Mouse (Mus musculus): ENCODE results near the gene Fsd1. TPM values are rescaled to one million over a fixed set of nuclear protein-coding genes. Genes with fewer than 3 reads are reported as not detected.
A peak's percentile ranks its signal among the peaks of the same experiment; 100 is the strongest.
"Not testable (repeated sequence)": the region's sequence is repeated elsewhere in the genome, so short reads cannot be mapped to it uniquely, and the experiment has no call there.

Gene Fsd1
- not detected in 2 replicates for total RNA-seq (2017)

GRCm38 (mm10) chr17:55986030-55986961 lies at the start of gene Fsd1:
Gene Fsd1 (plus strand): TSS chr17:55986509.
- no peak for ATAC-seq (ENCODE audit: extremely low read depth, insufficient number of reproducible peaks, low FRiP score, poor library complexity, severe bottlenecking)

- not testable (repeated sequence) for ATAC-seq (ENCODE audit: extremely low read depth, insufficient number of reproducible peaks, low FRiP score, poor library complexity, severe bottlenecking)
Observed at GRCm38 (mm10) chr17:55944387-55944865, 41.9 kb upstream of the Fsd1 start.

DNA sequence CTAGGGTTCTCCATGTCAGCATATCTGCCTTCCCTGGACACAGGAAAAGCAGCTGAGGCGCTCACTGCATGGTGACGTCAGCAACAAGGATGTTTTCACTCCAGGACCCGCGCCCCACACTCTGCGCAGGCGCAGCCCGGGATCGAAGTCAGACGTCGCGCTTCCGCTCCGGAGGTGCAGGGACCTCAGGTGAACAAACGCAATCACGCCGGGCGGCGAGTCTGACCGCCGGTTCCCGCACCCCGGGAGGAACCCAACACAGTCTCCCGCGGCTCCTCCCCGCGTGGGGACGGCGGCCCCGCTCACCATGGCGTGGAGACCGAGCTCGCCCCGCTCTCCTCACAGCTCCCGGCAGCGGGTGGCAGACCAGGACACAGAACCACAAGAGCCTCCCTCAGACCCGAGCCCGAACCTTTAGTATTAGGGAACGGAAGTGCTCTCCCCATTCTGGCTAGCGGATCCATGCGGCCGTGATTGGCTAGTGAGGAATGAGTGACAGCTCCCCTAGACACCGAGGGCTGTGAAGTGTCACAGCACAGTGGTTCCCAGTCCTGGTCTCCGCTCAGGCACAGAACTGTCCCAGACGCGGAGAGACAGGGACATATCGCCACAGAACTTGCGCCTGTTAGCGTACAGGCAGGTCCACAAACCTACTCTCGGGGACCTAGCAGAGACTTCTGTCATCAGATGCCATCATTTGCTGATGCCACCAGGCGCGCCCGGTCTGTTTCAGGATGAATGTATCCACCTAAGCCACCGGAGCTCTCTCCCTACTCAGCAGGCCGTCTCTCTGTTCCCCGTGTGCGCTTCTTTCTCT lies 41.2 kb upstream of the Fsd1 start:
- ATAC-seq (ENCODE audit: extremely low read depth, insufficient number of reproducible peaks, low FRiP score, poor library complexity, severe bottlenecking) = peak; percentile 97

DNA sequence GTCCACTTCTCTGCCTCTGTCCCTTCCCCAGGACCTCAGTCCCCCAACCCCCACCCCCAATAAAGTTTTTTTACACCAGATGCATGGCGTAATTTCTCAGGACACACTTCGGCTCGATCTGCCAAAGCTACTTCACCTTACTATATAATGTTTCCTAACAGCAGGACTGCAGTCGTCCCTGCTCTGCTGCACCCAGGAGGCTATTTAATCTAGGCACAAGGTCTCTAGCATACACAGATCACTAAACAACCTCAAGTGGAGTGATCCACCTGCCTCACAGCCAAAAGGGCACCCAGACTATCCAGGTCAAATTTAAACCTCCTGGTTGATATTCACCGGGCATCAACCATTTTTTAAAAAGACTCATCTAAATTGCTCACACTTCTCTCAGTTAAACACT lies 40.6 kb upstream of the Fsd1 start:
- ATAC-seq (ENCODE audit: extremely low read depth, insufficient number of reproducible peaks, low FRiP score, poor library complexity, severe bottlenecking) = no peak

DNA sequence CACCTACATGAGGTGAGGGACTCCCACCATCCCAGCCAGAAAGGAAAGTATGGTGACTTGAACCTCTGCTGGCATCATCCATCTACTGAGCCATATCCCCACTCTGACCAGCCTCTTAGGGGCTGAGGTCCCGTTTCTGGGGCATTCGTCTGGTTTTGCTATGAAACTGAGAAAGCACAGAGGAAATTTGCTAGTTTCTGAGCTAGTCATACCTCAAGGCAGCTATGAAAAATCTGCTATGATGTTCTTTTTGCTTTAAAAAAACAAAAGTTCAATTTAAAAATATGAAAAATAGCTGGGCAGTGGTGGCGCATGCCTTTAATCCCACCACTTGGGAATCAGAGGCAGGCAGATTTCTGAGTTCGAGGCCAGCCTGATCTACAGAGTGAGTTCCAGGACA lies 37.7 kb upstream of the Fsd1 start:
- ATAC-seq (ENCODE audit: extremely low read depth, insufficient number of reproducible peaks, low FRiP score, poor library complexity, severe bottlenecking) = no peak

DNA sequence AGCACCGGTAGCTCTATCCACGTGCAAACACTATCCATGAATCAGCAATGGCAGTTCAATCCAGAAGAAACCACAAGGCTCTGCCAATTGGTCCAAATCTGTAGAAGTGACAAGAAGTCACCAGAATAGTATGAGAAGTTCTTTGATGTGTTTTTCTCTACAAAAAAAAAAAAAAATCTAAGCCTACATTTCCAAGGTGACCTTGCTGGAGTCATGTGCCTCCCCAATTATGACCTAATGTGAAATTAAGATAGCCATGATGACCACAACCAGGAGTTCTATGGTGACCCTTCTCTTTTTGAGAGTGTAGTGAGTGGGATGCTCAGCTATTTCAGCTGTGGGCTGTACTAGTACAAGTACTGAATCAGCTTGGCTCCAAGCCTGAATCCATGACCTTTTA lies 36.9 kb upstream of the Fsd1 start, which contains the start of gene Zfp119b:
TSS of gene Zfp119b (minus strand) at position 101 of the 400 bp plus-strand sequence.
- no peak for ATAC-seq (ENCODE audit: extremely low read depth, insufficient number of reproducible peaks, low FRiP score, poor library complexity, severe bottlenecking)

DNA sequence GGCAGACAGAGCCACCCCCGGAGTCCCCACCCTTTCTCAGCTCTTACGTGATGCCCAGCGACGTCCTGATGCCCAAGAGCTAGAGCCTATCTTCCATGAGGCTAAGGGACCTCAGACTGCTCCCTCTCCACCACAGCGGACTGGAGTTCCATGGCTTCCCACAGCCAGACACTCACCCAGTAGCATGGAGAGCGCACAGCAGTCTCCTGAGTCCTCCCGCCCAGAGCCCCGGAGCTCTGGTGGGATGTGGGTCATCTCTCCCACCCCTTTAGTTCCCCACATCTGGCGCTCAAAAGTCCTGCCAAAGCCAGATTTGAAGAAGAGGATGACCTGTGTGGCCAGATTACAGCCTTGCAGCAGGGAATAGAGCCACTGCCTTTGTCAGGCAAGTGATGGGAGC lies 35.7 kb upstream of the Fsd1 start:
- no peak for ATAC-seq (ENCODE audit: extremely low read depth, insufficient number of reproducible peaks, low FRiP score, poor library complexity, severe bottlenecking)

- ATAC-seq (ENCODE audit: extremely low read depth, insufficient number of reproducible peaks, low FRiP score, poor library complexity, severe bottlenecking) = no peak
Observed at GRCm38 (mm10) chr17:55952041-55952440, 34.3 kb upstream of the Fsd1 start.

GRCm38 (mm10) chr17:55952447-55953027 lies 33.8 kb upstream of the Fsd1 start, which contains the start of gene Ebi3:
Gene Ebi3 (plus strand): TSS chr17:55952640.
- ATAC-seq (ENCODE audit: extremely low read depth, insufficient number of reproducible peaks, low FRiP score, poor library complexity, severe bottlenecking) = peak; percentile 68

DNA sequence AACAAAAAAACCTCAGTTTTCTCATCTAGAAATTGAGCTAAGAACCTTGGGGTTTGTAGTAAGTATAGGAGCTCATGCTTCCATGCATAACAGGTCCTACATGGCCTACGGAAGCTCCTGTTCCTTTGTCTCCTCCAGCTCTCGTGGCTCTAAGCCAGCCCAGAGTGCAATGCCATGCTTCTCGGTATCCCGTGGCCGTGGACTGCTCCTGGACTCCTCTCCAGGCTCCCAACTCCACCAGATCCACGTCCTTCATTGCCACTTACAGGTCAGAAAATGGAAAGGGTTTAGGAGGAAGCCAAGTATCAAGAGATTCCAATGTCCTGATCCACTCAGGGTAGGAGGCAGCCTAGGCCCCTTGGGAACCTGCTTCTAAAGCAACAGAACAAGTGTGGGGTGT lies 32.6 kb upstream of the Fsd1 start:
- no peak for ATAC-seq (ENCODE audit: extremely low read depth, insufficient number of reproducible peaks, low FRiP score, poor library complexity, severe bottlenecking)

GRCm38 (mm10) chr17:55954229-55954628 lies 32.1 kb upstream of the Fsd1 start:
- ATAC-seq (ENCODE audit: extremely low read depth, insufficient number of reproducible peaks, low FRiP score, poor library complexity, severe bottlenecking) = no peak

DNA sequence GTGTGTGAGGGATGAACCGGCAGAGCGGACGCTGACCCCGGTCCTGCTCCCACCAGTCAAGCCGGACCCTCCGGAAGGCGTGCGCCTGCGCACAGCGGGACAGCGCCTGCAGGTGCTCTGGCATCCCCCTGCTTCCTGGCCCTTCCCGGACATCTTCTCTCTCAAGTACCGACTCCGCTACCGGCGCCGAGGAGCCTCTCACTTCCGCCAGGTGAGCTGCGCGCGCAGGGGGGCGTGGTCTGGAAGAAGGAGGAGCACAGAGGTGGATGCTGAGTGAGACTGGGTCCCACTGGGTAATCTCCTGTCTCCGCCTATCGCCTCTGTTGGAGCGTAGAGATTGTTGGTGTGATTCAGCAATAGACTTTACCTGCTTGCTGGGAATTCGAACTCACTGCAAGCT lies 30.2 kb upstream of the Fsd1 start:
- no peak for ATAC-seq (ENCODE audit: extremely low read depth, insufficient number of reproducible peaks, low FRiP score, poor library complexity, severe bottlenecking)

DNA sequence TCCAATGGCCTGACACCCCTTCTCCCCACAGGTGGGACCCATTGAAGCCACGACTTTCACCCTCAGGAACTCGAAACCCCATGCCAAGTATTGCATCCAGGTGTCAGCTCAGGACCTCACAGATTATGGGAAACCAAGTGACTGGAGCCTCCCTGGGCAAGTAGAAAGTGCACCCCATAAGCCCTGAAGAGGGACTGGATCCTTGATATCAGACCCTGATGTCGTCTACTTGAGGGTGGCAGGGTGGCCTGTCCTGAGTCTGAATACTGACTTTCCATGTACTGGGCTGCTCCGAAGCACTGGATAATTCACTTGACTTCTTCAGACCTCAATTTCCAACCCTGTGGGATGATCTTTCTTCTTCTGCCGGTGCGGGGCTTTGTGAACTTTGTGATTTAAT lies 29.7 kb upstream of the Fsd1 start:
- ATAC-seq (ENCODE audit: extremely low read depth, insufficient number of reproducible peaks, low FRiP score, poor library complexity, severe bottlenecking) = no peak

- ATAC-seq (ENCODE audit: extremely low read depth, insufficient number of reproducible peaks, low FRiP score, poor library complexity, severe bottlenecking) = peak; percentile 49
Observed at GRCm38 (mm10) chr17:55957168-55957567, 29.1 kb upstream of the Fsd1 start.

DNA sequence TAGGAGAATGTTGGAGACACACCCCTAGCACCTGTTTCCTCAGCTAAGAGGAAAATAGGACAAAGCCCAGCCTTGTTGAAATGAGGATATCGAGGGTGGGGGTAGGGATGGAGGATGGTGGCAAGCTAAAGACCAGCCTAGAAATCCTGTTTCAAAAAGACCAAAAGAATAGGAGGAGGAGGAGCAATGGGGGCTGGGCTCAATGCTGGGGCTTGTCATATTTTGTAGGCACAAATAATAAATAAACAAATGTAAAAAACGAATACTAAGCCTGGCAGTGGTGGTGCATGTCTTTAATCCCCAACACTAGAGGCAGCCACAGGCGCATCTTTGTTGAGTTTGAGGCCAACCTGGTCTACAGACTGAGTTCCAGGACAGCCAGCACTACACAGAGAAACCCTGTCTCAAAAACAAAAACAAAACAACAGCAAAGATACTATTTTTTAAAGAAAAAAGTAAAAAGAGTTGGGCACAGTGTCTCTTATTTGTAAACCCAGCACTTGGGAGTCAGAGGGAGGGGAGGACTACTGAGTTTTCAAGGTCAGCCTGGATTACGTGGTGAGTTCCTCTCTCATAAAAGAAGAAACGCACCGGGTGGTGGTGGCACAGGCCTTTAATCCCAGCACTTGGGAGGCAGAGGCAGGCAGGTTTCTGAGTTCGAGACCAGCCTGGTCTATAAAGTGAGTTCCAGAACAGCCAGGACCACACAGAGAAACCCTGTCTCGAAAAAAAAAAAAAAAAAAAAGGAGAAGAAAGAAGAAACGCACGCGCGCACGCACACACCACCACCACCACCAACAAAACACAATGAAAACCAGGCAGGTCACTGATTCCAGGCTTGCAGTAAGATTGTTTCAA lies 28.4 kb upstream of the Fsd1 start:
- ATAC-seq (ENCODE audit: extremely low read depth, insufficient number of reproducible peaks, low FRiP score, poor library complexity, severe bottlenecking) = no peak

DNA sequence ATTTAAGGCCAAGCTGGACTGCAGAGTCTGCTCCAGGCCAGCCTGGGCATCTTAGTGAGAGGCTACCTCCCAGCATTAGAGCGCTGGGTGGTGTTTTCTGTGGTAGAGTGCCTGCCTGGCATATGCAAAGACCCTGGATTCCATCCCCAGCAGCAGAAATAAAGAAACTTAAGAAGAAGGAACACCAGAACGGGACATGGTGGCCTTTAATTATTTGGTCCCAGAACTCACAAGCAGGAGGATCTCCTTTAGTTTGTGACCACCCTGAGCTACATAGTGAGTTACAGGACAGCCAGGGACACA lies 27.8 kb upstream of the Fsd1 start:
- no peak for ATAC-seq (ENCODE audit: extremely low read depth, insufficient number of reproducible peaks, low FRiP score, poor library complexity, severe bottlenecking)

GRCm38 (mm10) chr17:55958918-55959728 lies 27.2 kb upstream of the Fsd1 start, which contains the start of gene Yju2:
Gene Yju2 (plus strand): TSS chr17:55959099.
- peak; percentile 87 for ATAC-seq (ENCODE audit: extremely low read depth, insufficient number of reproducible peaks, low FRiP score, poor library complexity, severe bottlenecking)

Data from neutrophil, adult 5-6 weeks (primary cell).